Mouse (Mus musculus) midbrain, embryonic 14.5 days (tissue): ENCODE results near the gene Chmp4b. TPM values are rescaled to one million over a fixed set of nuclear protein-coding genes. Genes with fewer than 3 reads are reported as not detected.

ENCODE experiments used
- ATAC-seq: fragments of 200-750 bp; cut with Nextera tagmentation; 2 replicates; pipeline ENCODE4 v1.8.0; 2017; ENCODE audit warnings: moderate number of reproducible peaks, moderate library complexity; ENCODE audit not compliant: low FRiP score, low TSS enrichment
- DNase-seq: peaks from one replicate; pipeline ENCODE4 v3.0.0-alpha.2; 2015
- H3K27ac ChIP-seq: fragments of 300-500 bp; sonication (generic); replicated peaks from 2 replicates; pipeline ENCODE4 v1.5.1; 2014; ENCODE audit warnings: mild to moderate bottlenecking, low read depth, low read length, moderate library complexity
- H3K27me3 ChIP-seq: fragments of 300-500 bp; sonication (generic); 2 replicates; pipeline ENCODE4 v1.6.1; 2014; ENCODE audit warnings: low read length, control low read depth, mixed read lengths; ENCODE audit not compliant: control insufficient read depth, insufficient read depth
- H3K36me3 ChIP-seq: fragments of 300-500 bp; sonication (generic); 2 replicates; pipeline ENCODE4 v1.6.1; 2014; ENCODE audit warnings: low read length, control low read depth; ENCODE audit not compliant: control insufficient read depth, insufficient read depth
- H3K4me1 ChIP-seq: fragments of 300-500 bp; sonication (generic); 2 replicates; pipeline ENCODE4 v1.6.1; 2014; ENCODE audit warnings: mild to moderate bottlenecking, antibody characterized with exemption, low read length, control low read depth; ENCODE audit not compliant: control insufficient read depth, insufficient read depth
- H3K4me2 ChIP-seq: fragments of 300-500 bp; sonication (generic); 2 replicates; pipeline ENCODE4 v1.6.1; 2014; ENCODE audit warnings: mild to moderate bottlenecking, low read length, moderate library complexity
- H3K4me3 ChIP-seq: fragments of 300-500 bp; sonication (generic); replicated peaks from 2 replicates; pipeline ENCODE4 v1.5.1; 2014; ENCODE audit warnings: low read depth, low read length
- H3K9ac ChIP-seq: fragments of 300-500 bp; sonication (generic); replicated peaks from 2 replicates; pipeline ENCODE4 v1.6.1; 2014; ENCODE audit warnings: mild to moderate bottlenecking, low read length, moderate library complexity
- H3K9me3 ChIP-seq: fragments of 300-500 bp; sonication (generic); 2 replicates; pipeline ENCODE4 v1.6.1; 2016; ENCODE audit warnings: low read length, control low read depth, mixed read lengths; ENCODE audit not compliant: control insufficient read depth
- WGBS: fragments of 180-500 bp; shearing (Covaris S2); extraction: QIAGEN DNeasy Blood & Tissue Kit; methylation state at CpG from one replicate; pipeline ENCODE4 v1.1.7; 2014; 5-methylcytosine and 5-hydroxymethylcytosine counted together
- polyA plus RNA-seq: library from polyadenylated mRNA; unstranded; fragments of >200 nt; fragmentation: Nextera tagmentation; extraction: Ambion mirVana; gene quantifications from 2 replicates; pipeline ENCODE4 v1.2.1, GENCODE M21; 2014

Gene Chmp4b
- polyA plus RNA-seq, 1 experiment from 2014 or later = 20.4 TPM

GRCm38 (mm10) chr2:154682712-154683111, 31.2 kb downstream of the Chmp4b start:
- H3K27me3 ChIP-seq = no peaks in the 10 kb centered on the region
- DNase-seq (no peak), ATAC-seq (no peak)
- H3K36me3 ChIP-seq = no peaks in the 10 kb centered on the region
- peak overlapping the region; percentile 20 for H3K9ac ChIP-seq
- WGBS = 31% methylated on average over 1 of the region's 1 CpGs
- no peak overlapping the region for H3K4me2 ChIP-seq
- peak overlapping the region; percentile 49 for H3K27ac ChIP-seq
- no peaks in the 10 kb centered on the region for H3K9me3 ChIP-seq
- H3K4me1 ChIP-seq = peaks cover 12% of the 10 kb centered on the region
- H3K4me3 ChIP-seq = no peak overlapping the region

- WGBS = 95% methylated on average over 7 of the region's 7 CpGs
- Histone ChIP-seq H3K4me3 (no peak overlapping the region), H3K36me3 (peaks cover 5% of the 10 kb centered on the region), H3K27ac (no peak overlapping the region), H3K4me2 (no peak overlapping the region), H3K4me1 (peaks cover 10% of the 10 kb centered on the region), H3K9ac (no peak overlapping the region), H3K9me3 (no peaks in the 10 kb centered on the region), H3K27me3 (no peaks in the 10 kb centered on the region)
- DNase-seq (no peak), ATAC-seq (no peak)
These were observed 33.5 kb downstream of the Chmp4b start for GRCm38 (mm10) chr2:154684901-154685470.

- Histone ChIP-seq H3K27me3 (no peaks in the 10 kb centered on the region), H3K9me3 (no peaks in the 10 kb centered on the region), H3K36me3 (peaks cover 13% of the 10 kb centered on the region), H3K4me2 (no peak overlapping the region), H3K4me1 (peaks cover 10% of the 10 kb centered on the region), H3K27ac (no peak overlapping the region), H3K4me3 (no peak overlapping the region), H3K9ac (no peak overlapping the region)
- ATAC-seq (no peak), DNase-seq (no peak)
- 92% methylated on average over 3 of the region's 3 CpGs for WGBS
These were observed 34.3 kb downstream of the Chmp4b start for GRCm38 (mm10) chr2:154685772-154686171.

GRCm38 (mm10) chr2:154686819-154687218, 35.3 kb downstream of the Chmp4b start:
- WGBS = 89% methylated on average over 3 of the region's 3 CpGs

GRCm38 (mm10) chr2:154689391-154689790, 37.9 kb downstream of the Chmp4b start:
- ATAC-seq = no peak
- Histone ChIP-seq H3K4me2 (no peak overlapping the region), H3K9me3 (no peaks in the 10 kb centered on the region), H3K4me1 (no peaks in the 10 kb centered on the region), H3K4me3 (no peak overlapping the region), H3K27ac (no peak overlapping the region), H3K9ac (no peak overlapping the region), H3K36me3 (peaks cover 43% of the 10 kb centered on the region), H3K27me3 (no peaks in the 10 kb centered on the region)
- DNase-seq = no peak
- WGBS = 95% methylated on average over 14 of the region's 14 CpGs

More at GRCm38 (mm10) chr2:154686819-154687218, 35.3 kb downstream of the Chmp4b start:
- H3K4me3 ChIP-seq = no peak overlapping the region
- no peak overlapping the region for H3K9ac ChIP-seq
- no peaks in the 10 kb centered on the region for H3K9me3 ChIP-seq
- DNase-seq (no peak), ATAC-seq (no peak)
- H3K27me3 ChIP-seq = no peaks in the 10 kb centered on the region
- no peak overlapping the region for H3K4me2 ChIP-seq
- no peak overlapping the region for H3K27ac ChIP-seq
- peaks cover 3% of the 10 kb centered on the region; the same call in 1 of the 2 replicates for H3K4me1 ChIP-seq
- peaks cover 18% of the 10 kb centered on the region for H3K36me3 ChIP-seq

GRCm38 (mm10) chr2:154690959-154691358, 39.5 kb downstream of the Chmp4b start:
- no peaks in the 10 kb centered on the region for H3K4me1 ChIP-seq
- DNase-seq = no peak
- no peak for ATAC-seq
- no peak overlapping the region for H3K4me3 ChIP-seq
- no peaks in the 10 kb centered on the region for H3K9me3 ChIP-seq
- no peak overlapping the region for H3K9ac ChIP-seq
- no peak overlapping the region for H3K4me2 ChIP-seq
- H3K27me3 ChIP-seq = no peaks in the 10 kb centered on the region
- H3K36me3 ChIP-seq = peaks cover 54% of the 10 kb centered on the region
- 98% methylated on average over 5 of the region's 5 CpGs for WGBS
- H3K27ac ChIP-seq = no peak overlapping the region

GRCm38 (mm10) chr2:154693186-154693940, 41.9 kb downstream of the Chmp4b start:
- peaks cover 54% of the 10 kb centered on the region for H3K36me3 ChIP-seq
- no peak overlapping the region for H3K4me3 ChIP-seq
- H3K4me1 ChIP-seq = no peaks in the 10 kb centered on the region
- 76% methylated on average over 11 of the region's 11 CpGs for WGBS
- no peak overlapping the region for H3K9ac ChIP-seq
- DNase-seq (no peak), ATAC-seq (no peak)
- no peaks in the 10 kb centered on the region for H3K9me3 ChIP-seq
- no peak overlapping the region for H3K27ac ChIP-seq
- no peaks in the 10 kb centered on the region for H3K27me3 ChIP-seq
- no peak overlapping the region for H3K4me2 ChIP-seq

GRCm38 (mm10) chr2:154693941-154694256, 42.4 kb downstream of the Chmp4b start:
- H3K27ac ChIP-seq = no peak overlapping the region
- H3K4me2 ChIP-seq = no peak overlapping the region
- no peaks in the 10 kb centered on the region for H3K4me1 ChIP-seq
- no peak for DNase-seq
- no peak overlapping the region for H3K9ac ChIP-seq
- no peaks in the 10 kb centered on the region for H3K27me3 ChIP-seq
- 93% methylated on average over 12 of the region's 12 CpGs for WGBS
- no peaks in the 10 kb centered on the region for H3K9me3 ChIP-seq
- H3K4me3 ChIP-seq = no peak overlapping the region
- no peak for ATAC-seq
- H3K36me3 ChIP-seq = peaks cover 54% of the 10 kb centered on the region

GRCm38 (mm10) chr2:154695690-154696089, 44.2 kb downstream of the Chmp4b start:
- no peaks in the 10 kb centered on the region for H3K4me1 ChIP-seq
- DNase-seq (no peak), ATAC-seq (no peak)
- no peak overlapping the region for H3K9ac ChIP-seq
- no peaks in the 10 kb centered on the region for H3K9me3 ChIP-seq
- H3K27ac ChIP-seq = no peak overlapping the region
- peaks cover 47% of the 10 kb centered on the region for H3K36me3 ChIP-seq
- 83% methylated on average over 8 of the region's 8 CpGs for WGBS
- H3K4me3 ChIP-seq = no peak overlapping the region
- H3K27me3 ChIP-seq = no peaks in the 10 kb centered on the region
- H3K4me2 ChIP-seq = no peak overlapping the region
